Mouse (Mus musculus): ENCODE results near the gene Syngap1.

- TF ChIP-seq CTCF (IDR thresholded peaks at IDR 0.05 in 2 of 3, conservative IDR thresholded peaks at IDR 0.05 in 1 of 3; ENCODE audit: control insufficient read depth in 1 of 3, insufficient read depth in 1 of 3, low read depth in 2 of 3, low read length in 3 of 3, poor library complexity in 1 of 3, severe bottlenecking in 1 of 3) (no peak), JUND (IDR thresholded peaks at IDR 0.05; ENCODE audit: low read depth, low read length) (no peak), SMC3 (IDR thresholded peaks at IDR 0.05; ENCODE audit: low read depth, low read length) (no peak), E2F4 (IDR thresholded peaks at IDR 0.05; ENCODE audit: borderline replicate concordance, low read depth, low read length) (no peak), GATA1 (IDR thresholded peaks at IDR 0.05; ENCODE audit: low read depth, low read length) (no peak), MAFK (IDR thresholded peaks at IDR 0.05; ENCODE audit: borderline replicate concordance, low read depth, low read length) (no peak), BHLHE40 (IDR thresholded peaks at IDR 0.05; ENCODE audit: borderline replicate concordance, low read depth, low read length) (no peak), RAD21 (IDR thresholded peaks at IDR 0.05; ENCODE audit: low read depth, low read length) (no peak), ELF1 (IDR thresholded peaks at IDR 0.05; ENCODE audit: low read depth, low read length) (no peak)
Observed at GRCm38 (mm10) chr17:26953201-26953600, 12.1 kb downstream of the Syngap1 start.

Measured in MEL (cell line).